Mouse (Mus musculus) MEL (cell line): Measurements from ENCODE around the gene Cetn3. TPM values are rescaled to one million over a fixed set of nuclear protein-coding genes. Genes with fewer than 3 reads are reported as not detected.

ENCODE experiments used
- DNase-seq: peaks from one replicate; pipeline ENCODE4 v3.0.0; 2011; ENCODE audit warnings: low read depth, low spot score
- H3K27ac ChIP-seq: 2 replicates; pipeline ENCODE4 v1.5.1; 2012; ENCODE audit warnings: low read depth, mild to moderate bottlenecking, control low read depth, low read length, moderate library complexity; ENCODE audit not compliant: control insufficient read depth
- H3K27me3 ChIP-seq, 2 experiments: fragments of 150-350 bp in 1 of 2; sonication (generic) in 1 of 2; 2 replicates each; pipeline ENCODE4 v1.6.1; 2012; ENCODE audit warnings: low read length in 2 of 2, mild to moderate bottlenecking in 2 of 2, improper control_type of control experiment in 1 of 2, moderate library complexity in 1 of 2; ENCODE audit not compliant: insufficient read depth in 2 of 2, control insufficient read depth in 1 of 2
- H3K36me3 ChIP-seq, 2 experiments: 2 replicates each; pipeline ENCODE4 v1.6.1; 2012 to 2014; ENCODE audit warnings: low read length in 2 of 2, improper control_type of control experiment in 1 of 2, inconsistent platforms in 1 of 2, mild to moderate bottlenecking in 1 of 2; ENCODE audit not compliant: insufficient read depth in 2 of 2, control insufficient read depth in 1 of 2
- H3K4me1 ChIP-seq, 2 experiments: fragments of 150-350 bp in 1 of 2; sonication (generic) in 1 of 2; 2 replicates each; pipeline ENCODE4 v1.6.1; 2012; ENCODE audit warnings: low read length in 2 of 2, improper control_type of control experiment in 1 of 2, mild to moderate bottlenecking in 1 of 2; ENCODE audit not compliant: insufficient read depth in 2 of 2, control insufficient read depth in 1 of 2
- H3K4me3 ChIP-seq, 2 experiments: fragments of 150-350 bp in 1 of 2; sonication (generic) in 1 of 2; 2 replicates each; pipeline ENCODE4 v1.5.1; 2012; ENCODE audit warnings: low read depth in 2 of 2, low read length in 2 of 2, mild to moderate bottlenecking in 2 of 2, moderate library complexity in 2 of 2, control low read depth in 1 of 2, improper control_type of control experiment in 1 of 2; ENCODE audit not compliant: control insufficient read depth in 1 of 2, insufficient read depth in 1 of 2
- H3K79me2 ChIP-seq: 2 replicates; pipeline ENCODE4 v1.6.1; 2012; ENCODE audit warnings: mild to moderate bottlenecking, low read length, moderate library complexity; ENCODE audit not compliant: control insufficient read depth, poor library complexity, insufficient read depth
- H3K9ac ChIP-seq: 2 replicates; pipeline ENCODE4 v1.6.1; 2012; ENCODE audit warnings: low read depth, mild to moderate bottlenecking, control low read depth, low read length, moderate library complexity; ENCODE audit not compliant: control insufficient read depth, poor library complexity, severe bottlenecking
- H3K9me3 ChIP-seq: fragments of 150-350 bp; sonication (generic); replicated peaks from 2 replicates; pipeline ENCODE4 v1.6.1; 2012; ENCODE audit warnings: mild to moderate bottlenecking, low read length, improper control_type of control experiment, moderate library complexity; ENCODE audit not compliant: insufficient read depth
- BHLHE40 ChIP-seq: IDR thresholded peaks from 2 replicates; pipeline ENCODE4 v1.6.1; 2012; ENCODE audit warnings: low read depth, mild to moderate bottlenecking, inconsistent platforms, low read length, improper control_type of control experiment, borderline replicate concordance
- CHD1 ChIP-seq: IDR thresholded peaks from 2 replicates; pipeline ENCODE4 v1.6.1; 2012; ENCODE audit warnings: low read depth, mild to moderate bottlenecking, inconsistent platforms, low read length, improper control_type of control experiment
- CHD2 ChIP-seq: IDR thresholded peaks from 2 replicates; pipeline ENCODE4 v1.6.1; 2011; ENCODE audit warnings: low read length, improper control_type of control experiment
- CTCF ChIP-seq, 3 experiments: IDR thresholded peaks in 2 of 3; conservative IDR thresholded peaks in 1 of 3; 2 replicates each; pipeline ENCODE4 v1.5.1; 2011 to 2012; ENCODE audit warnings: low read length in 3 of 3, low read depth in 2 of 3, mild to moderate bottlenecking in 2 of 3, improper control_type of control experiment in 1 of 3, inconsistent platforms in 1 of 3, mixed read lengths in 1 of 3, moderate library complexity in 1 of 3; ENCODE audit not compliant: control insufficient read depth in 1 of 3, insufficient read depth in 1 of 3, poor library complexity in 1 of 3, severe bottlenecking in 1 of 3
- E2F4 ChIP-seq: IDR thresholded peaks from 2 replicates; pipeline ENCODE4 v1.6.1; 2011; ENCODE audit warnings: low read depth, low read length, improper control_type of control experiment, borderline replicate concordance
- ELF1 ChIP-seq: IDR thresholded peaks from 2 replicates; pipeline ENCODE4 v1.6.1; 2014; ENCODE audit warnings: low read depth, mild to moderate bottlenecking, inconsistent platforms, low read length, improper control_type of control experiment, moderate library complexity
- EP300 ChIP-seq, 2 experiments: IDR thresholded peaks; 2 replicates each; pipeline ENCODE4 v1.6.1; 2011; ENCODE audit warnings: improper control_type of control experiment in 2 of 2, low read length in 2 of 2, low read depth in 1 of 2, mild to moderate bottlenecking in 1 of 2
- ETS1 ChIP-seq: IDR thresholded peaks from 2 replicates; pipeline ENCODE4 v1.6.1; 2012; ENCODE audit warnings: low read depth, mild to moderate bottlenecking, inconsistent platforms, low read length, improper control_type of control experiment, moderate library complexity
- JUND ChIP-seq: IDR thresholded peaks from 2 replicates; pipeline ENCODE4 v1.6.1; 2011; ENCODE audit warnings: low read depth, mild to moderate bottlenecking, improper control_type of control experiment, low read length
- MAZ ChIP-seq: IDR thresholded peaks from 2 replicates; pipeline ENCODE4 v1.6.1; 2012; ENCODE audit warnings: low read depth, mild to moderate bottlenecking, inconsistent platforms, low read length, improper control_type of control experiment
- MXI1 ChIP-seq: IDR thresholded peaks from 2 replicates; pipeline ENCODE4 v1.6.1; 2011; ENCODE audit warnings: mild to moderate bottlenecking, low read depth, low read length, improper control_type of control experiment
- NELFE ChIP-seq: IDR thresholded peaks from 2 replicates; pipeline ENCODE4 v1.6.1; 2011; ENCODE audit warnings: low read depth, low read length, improper control_type of control experiment
- NRF1 ChIP-seq: IDR thresholded peaks from 2 replicates; pipeline ENCODE4 v1.6.1; 2014; ENCODE audit warnings: low read depth, mild to moderate bottlenecking, inconsistent platforms, low read length, improper control_type of control experiment, moderate library complexity; ENCODE audit not compliant: poor library complexity, insufficient read depth, severe bottlenecking
- POLR2AphosphoS2 ChIP-seq: IDR thresholded peaks from 2 replicates; pipeline ENCODE4 v1.6.1; 2011; ENCODE audit warnings: low read length, improper control_type of control experiment
- POLR2AphosphoS5 ChIP-seq: IDR thresholded peaks from 2 replicates; pipeline ENCODE4 v1.6.1; 2012; ENCODE audit warnings: low read depth, borderline replicate concordance, mild to moderate bottlenecking, inconsistent platforms, low read length, moderate library complexity, mixed read lengths
- RAD21 ChIP-seq: IDR thresholded peaks from 2 replicates; pipeline ENCODE4 v1.6.1; 2011; ENCODE audit warnings: mild to moderate bottlenecking, low read depth, low read length, improper control_type of control experiment
- SIN3A ChIP-seq: IDR thresholded peaks from 2 replicates; pipeline ENCODE4 v1.6.1; 2012; ENCODE audit warnings: low read length, improper control_type of control experiment, inconsistent platforms
- TBP ChIP-seq: IDR thresholded peaks from 2 replicates; pipeline ENCODE4 v1.8.0; 2011; ENCODE audit warnings: low read depth, low read length, improper control_type of control experiment
- TCF12 ChIP-seq: IDR thresholded peaks from 2 replicates; pipeline ENCODE4 v1.6.1; 2014; ENCODE audit warnings: low read depth, mild to moderate bottlenecking, inconsistent platforms, low read length, improper control_type of control experiment, moderate library complexity
- USF2 ChIP-seq, 2 experiments: IDR thresholded peaks; 2 replicates each; pipeline ENCODE4 v1.6.1; 2011 to 2012; ENCODE audit warnings: improper control_type of control experiment in 2 of 2, low read length in 2 of 2, borderline replicate concordance in 1 of 2, inconsistent platforms in 1 of 2, low read depth in 1 of 2, mild to moderate bottlenecking in 1 of 2; ENCODE audit not compliant: insufficient read depth in 1 of 2
- ZMIZ1 ChIP-seq: IDR thresholded peaks from 2 replicates; pipeline ENCODE4 v1.6.1; 2012; ENCODE audit warnings: low read depth, mild to moderate bottlenecking, inconsistent platforms, low read length, improper control_type of control experiment, moderate library complexity
- polyA plus RNA-seq, 2 experiments: library from polyadenylated mRNA; stranded (reverse) in 1 of 2; unstranded in 1 of 2; fragments of >175 nt in 1 of 2; fragments of >200 nt in 1 of 2; gene quantifications; 2 replicates each; pipeline versions ENCODE4 v1.2.1 to v1.2.4; 2012; ENCODE audit warnings: low replicate concordance in 2 of 2, low read depth in 1 of 2; ENCODE audit not compliant: insufficient read length in 2 of 2, insufficient read depth in 1 of 2, missing spikeins in 1 of 2
- total RNA-seq: library from RNA; depleted of rRNA; stranded (reverse); fragments of 300-350 nt; gene quantifications from 2 replicates; pipeline ENCODE4 v1.2.3, GENCODE M21; 2012

The Cetn3 gene
- total and polyA plus RNA-seq, 3 experiments: 70.2 to 101 TPM; not detected in 1

- no peaks in the 10 kb centered on the region for H3K36me3 ChIP-seq
- H3K4me3 ChIP-seq: no peak overlapping the region
- H3K9ac ChIP-seq: no peak overlapping the region
- DNase-seq: no peak
- H3K27me3 ChIP-seq: no peaks in the 10 kb centered on the region
- H3K79me2 ChIP-seq: no peaks in the 10 kb centered on the region
- TF ChIP-seq E2F4 (no peak), CTCF (IDR thresholded peaks at IDR 0.05 in 2 of 3, conservative IDR thresholded peaks at IDR 0.05 in 1 of 3; ENCODE audit: control insufficient read depth in 1 of 3, insufficient read depth in 1 of 3, low read depth in 2 of 3, low read length in 3 of 3, poor library complexity in 1 of 3, severe bottlenecking in 1 of 3) (no peak), RAD21 (no peak), POLR2AphosphoS5 (no peak), ZMIZ1 (no peak), ELF1 (no peak), NELFE (no peak), SIN3A (no peak), NRF1 (no peak), MXI1 (no peak), BHLHE40 (no peak), CHD1 (no peak), MAZ (no peak), TCF12 (no peak), USF2 (IDR thresholded peaks at IDR 0.05; ENCODE audit: borderline replicate concordance in 1 of 2, insufficient read depth in 1 of 2, low read depth in 1 of 2, low read length in 2 of 2) (no peak)
- no peaks in the 10 kb centered on the region for H3K9me3 ChIP-seq
- H3K4me1 ChIP-seq: no peaks in the 10 kb centered on the region
- no peak overlapping the region for H3K27ac ChIP-seq
Measured at GRCm38 (mm10) chr13:81838016-81838415, 55.1 kb downstream of the Cetn3 start.

GRCm38 (mm10) chr13:81838948-81839347 is 56.1 kb downstream of the Cetn3 start:
- H3K9me3 ChIP-seq: no peaks in the 10 kb centered on the region
- H3K9ac ChIP-seq: no peak overlapping the region
- H3K36me3 ChIP-seq: no peaks in the 10 kb centered on the region
- H3K4me1 ChIP-seq: no peaks in the 10 kb centered on the region
- H3K79me2 ChIP-seq: no peaks in the 10 kb centered on the region
- no peaks in the 10 kb centered on the region for H3K27me3 ChIP-seq
- no peak overlapping the region for H3K27ac ChIP-seq
- no peak for TF ChIP-seq POLR2AphosphoS2
- no peak for TF ChIP-seq TBP
- TF ChIP-seq JUND: no peak
- no peak for TF ChIP-seq ETS1
- no peak for TF ChIP-seq CHD2
- no peak for TF ChIP-seq E2F4
- TF ChIP-seq NELFE: no peak
- no peak for TF ChIP-seq EP300 (IDR thresholded peaks at IDR 0.05; ENCODE audit: low read depth in 1 of 2, low read length in 2 of 2)
- no peak for DNase-seq
- H3K4me3 ChIP-seq: no peak overlapping the region
